Mouse (Mus musculus): ENCODE results near the gene 2010111I01Rik.
"Not testable (repeated sequence)": the region's sequence is repeated elsewhere in the genome, so short reads cannot be mapped to it uniquely, and the experiment has no call there.

2010111I01Rik gene

DNA sequence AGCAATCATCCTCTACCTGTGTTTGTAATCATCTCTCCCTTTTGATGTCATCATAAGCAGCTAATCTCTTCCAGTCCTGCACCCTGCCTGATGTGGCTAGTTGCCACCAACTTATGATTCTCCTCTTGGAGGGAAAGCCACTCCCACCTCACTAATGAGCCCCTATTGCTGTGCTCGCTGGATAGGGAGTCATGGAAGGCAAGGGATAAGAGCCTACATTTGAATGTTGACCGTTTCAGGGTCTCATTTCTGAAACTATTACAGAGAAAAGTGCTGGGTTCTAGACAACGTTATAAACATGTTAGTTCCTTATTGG lies 109.9 kb downstream of the 2010111I01Rik start:
- in situ Hi-C loops (cut with MboI), result no loop called here

DNA sequence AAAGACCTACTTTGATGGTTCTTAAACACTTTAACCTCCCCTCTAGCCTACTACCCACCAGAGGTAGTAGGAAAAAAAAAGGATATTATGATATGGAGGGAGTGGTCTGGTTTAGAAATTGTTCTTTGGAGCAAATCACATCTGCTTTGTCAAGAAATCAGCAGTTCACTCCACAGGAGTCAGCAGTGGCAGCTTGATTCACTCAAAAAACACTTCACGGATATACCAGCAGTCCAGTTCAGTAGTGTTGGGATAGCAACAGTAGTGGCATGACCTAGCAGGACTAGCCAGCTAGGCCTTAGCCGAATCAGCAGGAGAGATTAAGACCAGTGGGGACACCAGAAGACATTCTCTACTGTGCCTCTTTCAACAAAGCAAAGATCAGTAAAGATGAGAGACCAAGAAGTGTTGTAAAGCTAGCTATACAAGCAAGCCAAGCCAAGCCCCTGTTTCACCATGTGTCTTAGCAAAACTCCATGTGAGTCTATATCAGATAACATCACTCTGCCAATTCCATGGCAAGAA lies 110.7 kb downstream of the 2010111I01Rik start:
- in situ Hi-C loops (cut with MboI), result no loop called here

DNA sequence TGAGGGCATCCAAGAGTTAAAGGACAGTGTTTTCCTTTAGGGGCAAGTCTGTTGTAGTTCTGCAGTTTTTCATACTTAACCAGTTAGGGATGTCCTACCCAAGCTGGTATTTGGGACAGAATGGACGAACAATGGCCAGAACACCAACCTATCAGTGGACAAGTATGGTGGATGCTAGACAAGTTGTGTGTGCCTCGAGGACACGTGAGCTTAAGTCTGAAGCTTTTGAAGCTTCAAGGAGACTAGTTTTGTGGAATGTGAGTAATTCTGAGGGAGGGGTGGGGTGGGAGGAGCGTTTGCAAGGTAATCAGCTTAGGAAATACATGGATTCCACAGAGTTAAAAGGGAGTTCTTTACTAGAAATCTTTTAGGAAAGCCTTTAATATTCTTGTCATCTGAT lies 115.5 kb downstream of the 2010111I01Rik start:
- in situ Hi-C loops (cut with MboI), result no loop called here

DNA sequence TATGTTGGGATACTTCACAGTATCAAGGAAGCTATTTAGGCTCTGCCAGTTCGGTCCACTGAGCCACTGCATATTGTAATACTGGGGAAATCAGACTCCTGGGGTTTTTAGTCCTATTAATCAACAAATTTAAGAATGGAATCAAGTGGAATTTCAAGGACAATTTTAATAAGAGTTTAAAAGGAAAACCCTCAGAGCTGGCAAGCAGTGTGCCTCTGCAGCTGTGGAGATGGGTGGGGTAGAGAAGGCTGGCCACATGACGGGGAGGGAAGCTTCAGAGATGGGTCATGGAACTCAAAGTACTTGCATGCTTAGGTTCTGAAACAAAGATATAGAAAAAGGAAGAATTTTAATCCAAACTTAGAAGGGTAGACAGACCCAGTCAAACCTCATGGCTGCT lies 116.1 kb downstream of the 2010111I01Rik start:
- in situ Hi-C loops (cut with MboI), result no loop called here

DNA sequence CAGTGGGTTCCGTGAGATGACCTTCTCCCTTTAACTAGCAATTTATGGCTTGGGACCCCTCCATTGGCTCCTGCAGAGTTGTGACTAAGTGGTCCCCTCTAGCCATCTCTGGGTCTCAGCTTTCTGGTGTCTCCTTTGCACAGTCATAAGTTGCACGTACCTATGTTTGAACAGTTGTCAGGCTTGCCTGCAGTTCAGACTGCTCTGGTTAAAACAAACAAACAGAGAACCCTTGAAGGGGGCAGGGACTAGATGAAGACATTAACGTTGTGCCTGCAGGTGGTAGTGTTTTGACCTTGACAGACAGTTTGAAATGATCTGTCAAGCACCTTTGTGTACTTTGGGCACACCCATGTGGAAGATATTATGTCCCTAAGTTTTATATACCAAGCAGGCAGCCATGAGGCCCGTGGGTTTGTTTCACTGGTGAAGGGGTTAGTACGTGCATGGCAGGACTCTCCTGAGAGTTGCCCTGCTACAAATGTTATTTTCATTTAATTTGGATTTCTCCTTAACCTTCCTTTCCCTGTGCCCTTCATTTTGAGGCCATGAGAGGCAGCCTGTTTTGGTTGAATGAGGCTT lies 118.0 kb downstream of the 2010111I01Rik start:
- in situ Hi-C loops (cut with MboI), result no loop called here

DNA sequence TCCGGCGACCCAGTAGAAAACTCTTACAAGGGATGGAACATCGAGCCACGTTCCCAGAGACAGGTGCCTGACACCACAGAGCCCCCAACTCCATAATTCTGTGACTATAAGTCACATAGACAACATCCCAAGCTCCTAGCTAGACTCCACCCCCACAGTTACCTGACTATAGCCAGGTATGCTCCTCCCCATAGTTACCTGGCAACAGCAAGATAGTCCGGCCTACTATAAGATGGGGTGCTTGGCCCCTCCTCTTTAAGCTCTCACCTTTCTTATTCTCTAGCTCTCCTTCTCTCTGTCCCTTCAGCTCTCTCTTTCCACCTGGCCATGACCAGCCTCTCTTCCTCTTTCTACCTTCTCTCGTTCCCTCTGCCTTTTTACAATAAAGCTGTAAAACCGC lies 118.4 kb downstream of the 2010111I01Rik start:
- in situ Hi-C loops (cut with MboI), result not testable (repeated sequence)

DNA sequence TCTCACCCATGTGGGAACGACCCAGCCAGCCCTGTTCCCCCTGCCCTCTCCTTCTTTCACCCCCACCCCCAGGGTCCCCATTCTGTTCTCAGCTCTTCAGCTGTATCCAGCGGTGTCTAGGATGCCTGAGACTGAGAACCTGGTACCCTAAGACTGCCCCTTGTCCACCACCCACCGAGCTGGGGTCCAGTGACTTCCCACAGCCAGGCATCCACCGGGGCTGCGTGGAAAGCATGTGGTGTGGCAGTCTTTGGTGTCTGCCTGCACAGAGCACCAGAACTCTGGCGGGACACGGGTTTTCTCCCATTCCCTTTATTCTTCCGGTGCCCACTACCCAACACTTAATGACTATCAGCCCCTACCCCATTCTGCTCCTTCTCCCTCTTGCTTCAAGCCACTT lies 119.0 kb downstream of the 2010111I01Rik start:
- in situ Hi-C loops (cut with MboI), result no loop called here

DNA sequence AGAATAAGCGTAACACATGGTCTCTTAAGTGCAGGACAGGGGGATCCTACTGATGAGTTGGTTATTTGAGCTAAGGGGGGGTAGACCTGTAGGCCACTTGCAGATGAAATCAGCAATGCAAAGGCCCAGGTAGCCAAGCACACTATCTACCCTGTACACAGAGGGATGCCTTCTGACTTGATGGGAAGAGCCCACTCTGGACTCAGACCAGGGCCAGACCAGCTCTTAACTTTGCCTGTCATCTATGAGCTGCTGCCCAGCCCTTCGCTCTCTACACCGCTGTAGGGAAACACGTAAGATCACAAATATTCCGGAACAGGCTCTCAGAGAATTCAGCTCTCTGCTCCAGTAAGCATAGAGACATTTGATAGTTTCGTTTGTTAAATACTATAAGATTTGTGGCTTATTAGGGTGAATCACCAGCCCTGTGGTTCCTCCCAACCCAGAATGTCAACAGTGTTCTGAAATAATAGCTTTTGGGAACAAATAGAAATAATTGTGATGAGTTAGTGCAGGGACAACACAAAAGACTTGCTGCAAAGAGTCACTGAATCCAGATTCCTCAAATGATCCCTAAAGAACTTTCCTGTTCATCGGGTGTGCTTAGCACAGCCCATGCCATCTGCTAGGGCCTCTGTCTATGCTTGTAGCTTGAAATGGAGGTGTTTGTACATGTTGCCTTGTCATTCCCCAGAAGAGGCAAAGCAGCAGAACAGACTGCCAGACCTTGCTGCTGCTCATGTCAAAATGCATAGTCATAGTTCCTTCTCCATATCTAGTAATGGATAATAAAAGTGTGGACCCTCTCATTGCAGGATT lies 123.4 kb downstream of the 2010111I01Rik start:
- in situ Hi-C loops (cut with MboI), result no loop called here

DNA sequence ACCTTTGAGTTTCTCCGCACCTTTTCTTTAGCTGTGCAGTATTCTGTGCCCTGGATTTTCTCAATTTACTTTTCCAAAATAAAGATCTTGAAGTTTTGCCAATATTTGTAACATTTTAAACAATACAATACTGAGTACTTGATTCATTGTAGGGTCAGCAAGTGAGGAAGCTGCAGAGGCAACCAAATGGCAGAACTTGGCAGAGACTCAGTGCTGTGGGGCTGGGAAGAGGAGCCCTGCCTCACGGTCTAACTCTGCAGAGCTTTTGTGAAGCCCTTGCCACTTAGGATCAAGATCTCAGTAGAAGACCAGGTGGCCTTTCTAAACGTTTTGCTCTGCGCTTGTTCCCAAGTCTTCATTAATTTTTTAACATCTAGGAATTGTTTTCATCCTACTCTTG lies 124.8 kb downstream of the 2010111I01Rik start:
- in situ Hi-C loops (cut with MboI), result no loop called here

DNA sequence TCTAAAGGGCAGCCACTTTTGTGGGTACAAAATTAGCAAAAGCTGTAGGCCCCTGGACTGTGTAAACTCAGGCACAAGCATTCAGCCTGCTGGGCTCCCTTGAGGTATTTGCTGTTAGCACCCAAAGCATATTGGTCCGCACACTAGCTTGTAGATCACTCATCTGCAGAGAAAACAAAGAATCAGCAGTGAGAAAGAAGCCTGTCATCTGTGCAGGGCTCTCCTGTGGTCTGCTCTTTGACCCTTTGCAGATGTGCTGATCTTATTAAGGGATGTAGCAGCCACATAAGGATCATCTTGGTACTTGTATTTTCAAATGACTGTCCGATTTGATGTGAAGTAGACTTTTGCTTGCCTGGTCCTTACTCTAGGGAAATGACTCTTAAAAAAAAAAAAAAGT lies 126.6 kb downstream of the 2010111I01Rik start:
- in situ Hi-C loops (cut with MboI), result no loop called here

DNA sequence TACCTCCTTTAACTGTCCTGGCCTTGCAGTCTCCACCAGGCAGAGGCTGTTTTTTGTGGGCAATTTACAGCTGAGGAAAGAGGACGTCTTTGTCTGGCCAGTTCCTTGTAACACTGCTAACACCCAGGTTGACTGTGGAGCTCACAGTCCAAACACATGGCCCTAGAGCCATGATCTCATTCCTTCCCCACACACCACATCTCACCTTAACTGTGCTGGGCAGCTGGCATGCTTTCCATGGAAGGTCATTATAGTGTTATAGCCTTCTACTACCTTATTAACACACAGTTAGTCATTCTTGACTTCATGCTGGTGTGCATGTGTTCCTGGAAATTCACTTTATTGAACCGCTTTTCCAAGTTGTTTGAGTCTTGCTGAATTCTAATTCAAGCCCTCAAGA lies 127.6 kb downstream of the 2010111I01Rik start:
- in situ Hi-C loops (cut with MboI), result no loop called here

DNA sequence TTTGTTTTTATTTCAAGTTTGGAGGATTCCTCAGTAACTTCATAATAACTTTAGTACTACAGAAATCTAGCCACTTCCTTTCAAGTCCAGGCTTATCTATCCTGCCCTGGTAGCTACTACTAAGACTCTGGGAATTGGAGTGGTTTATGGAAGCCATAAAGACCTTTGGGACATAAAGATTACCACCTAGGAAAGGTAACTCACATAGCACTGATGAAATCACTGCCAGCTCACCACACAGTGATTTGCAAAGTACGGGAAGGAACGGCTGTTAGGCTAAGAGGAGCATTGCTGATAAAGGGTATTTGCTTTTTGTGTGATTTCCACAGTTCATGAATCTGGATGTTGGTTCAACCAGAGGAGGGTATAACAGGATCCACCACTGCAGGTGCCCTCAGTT lies 128.2 kb downstream of the 2010111I01Rik start:
- in situ Hi-C loops (cut with MboI), result no loop called here

DNA sequence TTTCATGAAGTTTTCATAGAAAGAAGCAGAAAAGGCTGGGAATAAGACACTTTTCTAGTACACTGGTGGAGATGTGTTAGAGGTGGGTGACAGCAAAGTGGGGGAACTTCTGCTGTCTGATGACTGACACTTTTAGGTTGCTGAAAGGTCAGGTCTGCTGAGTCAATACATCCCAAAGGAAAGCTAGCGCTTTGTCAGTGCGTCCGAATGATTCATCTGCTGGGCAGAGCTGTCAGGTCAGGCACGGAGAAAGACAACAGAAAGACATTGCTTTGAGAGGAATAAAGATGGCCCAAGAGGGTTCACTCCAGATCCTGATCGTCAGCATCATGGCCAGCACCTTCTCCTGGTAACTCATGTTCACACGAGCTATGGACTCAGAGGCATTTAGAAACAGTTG lies 128.9 kb downstream of the 2010111I01Rik start:
- in situ Hi-C loops (cut with MboI), result no loop called here

DNA sequence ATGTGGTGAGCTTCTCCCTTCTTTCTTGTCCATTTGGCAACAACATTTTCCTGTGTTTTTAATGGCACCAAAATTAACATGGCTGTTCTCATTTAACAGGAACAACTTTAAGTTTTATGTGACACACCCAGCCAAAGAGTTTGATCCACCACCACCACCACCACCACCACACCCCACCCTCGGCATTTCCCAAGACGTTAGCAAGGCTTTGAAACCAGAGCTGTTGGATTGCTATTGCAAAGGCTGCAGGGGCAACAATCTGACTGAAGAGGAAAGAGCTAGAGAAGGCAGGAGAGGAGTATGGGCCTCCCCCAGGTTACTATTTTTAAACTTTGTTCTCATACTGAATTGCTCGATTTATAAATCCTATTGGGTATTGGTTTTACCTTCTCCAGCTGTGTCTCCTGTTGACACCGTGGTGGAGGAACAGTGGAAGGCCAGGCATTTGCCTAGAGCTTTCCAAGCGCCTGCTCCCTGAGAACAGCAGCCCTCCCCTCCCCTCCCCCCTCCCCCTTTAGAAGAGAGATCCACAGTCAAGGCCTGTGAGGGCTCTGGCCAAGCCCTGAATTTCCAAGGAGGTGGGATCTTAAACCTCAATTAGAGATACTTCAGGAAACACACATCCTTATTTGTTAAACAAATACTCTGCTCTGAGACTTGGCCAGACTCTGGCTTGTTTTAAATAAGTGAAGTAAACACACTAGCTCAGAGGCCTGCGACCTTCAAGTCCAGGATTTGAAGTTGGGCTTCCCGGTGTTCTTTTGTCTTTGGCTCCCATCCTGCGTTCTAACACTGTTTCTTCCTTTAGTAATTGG lies 129.8 kb downstream of the 2010111I01Rik start:
- in situ Hi-C loops (cut with MboI), result no loop called here

DNA sequence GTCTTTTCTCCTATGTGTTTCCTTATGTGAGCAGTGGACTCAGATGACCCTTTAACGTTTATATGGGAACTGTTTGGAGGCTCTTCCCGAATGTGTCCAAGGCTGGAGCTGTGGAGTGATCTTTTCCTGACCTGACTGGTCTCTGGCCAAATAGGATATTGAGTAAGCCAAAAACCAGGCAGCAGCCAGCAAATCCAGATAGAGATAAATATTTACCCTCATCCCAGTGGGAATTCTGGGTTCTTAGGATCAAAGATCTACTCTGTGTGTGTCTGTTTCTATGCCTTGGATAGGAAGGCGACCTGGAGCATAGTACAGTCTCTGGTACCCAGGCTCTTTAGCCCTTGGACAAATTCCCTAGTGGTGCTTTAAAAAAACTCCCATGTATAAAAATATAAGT lies 132.1 kb downstream of the 2010111I01Rik start:
- in situ Hi-C loops (cut with MboI), result no loop called here

DNA sequence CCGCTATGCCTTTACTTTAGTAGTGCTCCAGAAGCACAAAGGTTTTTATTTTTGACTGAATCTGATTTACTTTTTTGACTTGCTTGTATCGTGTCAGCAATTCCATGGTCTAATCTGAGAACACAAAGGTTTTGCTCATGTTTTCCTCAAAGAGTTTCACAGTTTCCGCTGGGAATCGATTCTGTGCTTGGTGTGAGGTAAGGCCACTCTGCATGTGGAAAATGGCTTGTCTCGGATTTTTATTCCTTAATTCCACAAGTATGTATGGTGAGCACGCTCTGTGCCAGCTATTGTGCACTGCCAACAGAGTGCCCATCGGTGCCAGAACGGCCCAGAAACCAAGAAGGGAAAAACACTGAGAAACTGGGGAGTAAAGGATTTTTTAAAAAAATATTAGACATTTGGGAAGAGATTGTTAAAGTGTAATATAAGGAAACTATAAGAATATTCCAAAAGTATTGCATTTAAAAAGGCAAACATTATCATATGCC lies 132.8 kb downstream of the 2010111I01Rik start:
- in situ Hi-C loops (cut with MboI), result no loop called here

DNA sequence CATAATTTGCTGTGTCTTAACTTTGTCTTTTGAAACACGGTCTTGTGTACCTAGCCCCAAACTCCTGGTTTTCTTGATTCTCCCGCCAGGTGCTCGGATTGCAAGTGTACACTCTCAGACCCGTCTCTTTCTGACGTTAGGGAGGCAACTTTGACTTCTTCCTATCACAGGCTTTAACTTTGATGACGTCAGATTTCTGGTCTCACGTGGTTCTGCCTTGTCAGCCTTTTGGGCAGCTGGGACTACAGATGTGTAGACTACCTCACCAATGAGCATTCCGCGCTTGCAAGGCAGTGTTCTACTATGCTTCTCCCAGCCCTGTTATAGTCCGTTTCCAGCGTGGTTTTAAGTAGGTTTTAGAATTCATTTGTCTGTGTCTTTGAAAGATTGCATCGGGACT lies 137.1 kb downstream of the 2010111I01Rik start:
- in situ Hi-C loops (cut with MboI), result no loop called here

DNA sequence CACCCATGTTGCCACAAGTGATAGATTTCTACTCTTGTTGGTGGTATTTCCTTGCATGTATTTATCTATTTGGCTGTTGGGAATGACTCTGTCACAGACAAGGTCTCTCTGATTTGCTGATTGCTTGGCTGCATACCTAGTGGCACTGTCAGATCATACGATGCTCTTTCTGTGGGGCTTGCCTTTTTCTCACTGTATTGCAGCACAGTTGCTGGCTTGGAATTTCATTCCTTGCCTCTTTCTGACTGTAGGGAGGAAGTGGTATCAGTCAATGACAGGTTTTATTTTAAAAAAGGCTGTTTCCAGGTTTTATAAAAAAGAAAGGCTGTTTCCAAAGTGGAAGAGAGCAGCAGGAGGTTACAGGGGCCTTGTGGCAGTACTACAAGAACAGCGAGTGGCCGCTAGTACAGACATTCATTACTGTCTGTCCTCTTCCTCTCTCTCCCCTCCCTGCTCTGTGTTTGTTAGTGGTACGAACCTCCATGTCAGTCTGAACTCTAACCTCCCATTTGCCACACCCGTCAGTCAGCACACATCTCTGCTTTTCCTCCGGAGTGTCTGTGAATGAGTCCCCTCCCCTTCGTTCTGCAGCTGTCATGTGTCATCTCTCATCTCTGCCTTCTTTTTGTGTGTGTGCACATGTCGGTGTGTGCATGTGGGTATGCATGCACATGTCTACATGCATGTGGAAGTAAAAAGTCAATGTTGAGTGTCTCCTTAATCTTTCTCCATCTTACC lies 138.3 kb downstream of the 2010111I01Rik start:
- in situ Hi-C loops (cut with MboI), result no loop called here

DNA sequence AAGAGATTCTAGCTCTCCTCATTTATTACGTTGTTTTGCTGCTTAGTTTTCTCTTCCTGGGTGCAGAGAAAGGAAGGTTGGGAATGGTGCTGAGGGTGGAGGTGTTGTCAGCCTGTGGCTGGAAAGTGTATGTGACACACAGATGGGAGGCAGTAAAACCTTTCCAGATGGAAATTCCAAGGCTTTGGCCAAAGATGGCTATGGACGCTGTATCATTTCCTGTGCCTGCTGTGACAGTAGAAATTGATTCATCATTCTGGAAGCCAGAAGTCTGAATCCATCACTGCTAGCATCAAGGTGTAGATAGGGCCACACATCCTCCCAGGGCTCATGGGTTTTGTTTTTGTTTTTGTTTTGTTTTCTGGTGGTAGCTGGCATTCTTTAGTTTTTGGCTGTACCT lies 141.9 kb downstream of the 2010111I01Rik start:
- in situ Hi-C loops (cut with MboI), result no loop called here

DNA sequence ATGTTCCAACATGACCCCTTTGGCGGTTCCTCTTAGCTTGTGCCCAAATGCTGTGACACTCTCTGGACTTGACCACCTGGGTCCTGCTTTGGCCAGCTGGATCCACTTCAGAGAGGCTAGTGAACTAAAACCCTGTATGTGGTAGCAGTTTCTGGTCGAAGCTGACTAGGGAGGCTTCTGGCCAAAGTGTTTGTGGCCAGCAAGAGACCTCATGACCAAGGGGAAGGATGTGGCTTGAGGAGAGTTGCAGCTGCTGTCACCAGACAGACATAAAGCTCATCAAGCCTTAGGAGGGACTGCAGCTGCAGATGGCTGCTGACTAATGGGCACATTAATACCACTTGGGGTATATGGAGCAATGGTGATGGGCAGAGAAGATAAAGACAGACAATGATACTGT lies 143.9 kb downstream of the 2010111I01Rik start:
- in situ Hi-C loops (cut with MboI), result no loop called here

DNA sequence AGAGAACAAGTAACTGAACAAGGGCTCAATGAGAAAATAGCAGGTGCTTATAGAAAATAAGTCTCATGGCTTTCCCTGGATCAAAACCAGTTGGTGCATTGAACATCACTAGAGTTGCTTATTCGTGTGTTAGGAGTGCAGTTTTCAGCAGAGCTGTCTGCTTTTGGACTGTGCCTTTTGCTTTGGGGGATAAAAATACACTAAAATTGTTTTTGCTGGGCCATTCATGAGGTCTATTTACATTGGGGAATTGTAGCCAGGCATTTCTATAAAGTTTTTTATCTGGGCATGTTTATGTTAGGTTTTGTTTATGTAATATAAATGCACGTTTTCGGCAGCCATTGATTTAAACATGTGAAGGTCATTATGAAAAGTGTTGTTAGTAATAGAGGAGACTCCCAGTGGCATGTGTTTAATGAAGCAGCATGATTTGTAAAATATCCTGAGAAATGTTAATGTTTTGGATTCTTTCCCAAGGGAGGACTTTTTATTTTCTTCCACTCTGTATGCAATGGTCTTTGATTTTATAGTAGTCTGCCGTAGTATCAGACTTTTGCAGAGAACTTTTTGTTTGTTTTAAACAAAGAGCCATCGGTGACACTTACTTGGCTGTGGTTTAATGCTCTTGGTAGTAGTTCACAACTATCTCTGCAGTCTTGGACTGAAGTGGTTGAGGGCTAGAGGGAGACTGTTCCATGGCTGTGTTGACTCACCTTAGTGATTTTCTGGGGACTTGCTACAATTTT lies 146.8 kb downstream of the 2010111I01Rik start:
- in situ Hi-C loops (cut with MboI), result no loop called here
